Mouse (Mus musculus) thymus, adult 2 months (tissue): ENCODE results near the gene Cobl. TPM values are rescaled to one million over a fixed set of nuclear protein-coding genes. Genes with fewer than 3 reads are reported as not detected.

Experiments used
- DNase-seq: peaks from one replicate; pipeline ENCODE4 v3.0.0; 2021
- H3K27ac ChIP-seq: fragments of 200-500 bp; 2 replicates; pipeline ENCODE4 v1.5.1; 2012; ENCODE audit warnings: low read length, control low read depth; ENCODE audit not compliant: control insufficient read depth, insufficient read depth
- H3K27me3 ChIP-seq: fragments of 200-500 bp; 2 replicates; pipeline ENCODE4 v1.6.1; 2012; ENCODE audit warnings: mild to moderate bottlenecking, low read length, moderate library complexity, mixed read lengths; ENCODE audit not compliant: control insufficient read depth, insufficient read depth
- H3K36me3 ChIP-seq: fragments of 200-500 bp; 2 replicates; pipeline ENCODE4 v1.6.1; 2012; ENCODE audit warnings: mild to moderate bottlenecking, low read length, moderate library complexity; ENCODE audit not compliant: control insufficient read depth, insufficient read depth
- H3K4me1 ChIP-seq: fragments of 200-500 bp; replicated peaks from 2 replicates; pipeline ENCODE4 v1.6.1; 2012; ENCODE audit warnings: low read length; ENCODE audit not compliant: control insufficient read depth, insufficient read depth
- H3K4me3 ChIP-seq: fragments of 200-500 bp; 2 replicates; pipeline ENCODE4 v1.5.1; 2012; ENCODE audit warnings: mild to moderate bottlenecking, low read length, control low read depth, moderate library complexity; ENCODE audit not compliant: control insufficient read depth, insufficient read depth
- CTCF ChIP-seq: fragments of 200-500 bp; IDR thresholded peaks from 2 replicates; pipeline ENCODE4 v1.5.1; 2012; ENCODE audit warnings: mild to moderate bottlenecking, control low read depth, low read length, moderate library complexity, borderline replicate concordance; ENCODE audit not compliant: control insufficient read depth, poor library complexity, insufficient read depth; ENCODE audit errors: extremely low read depth
- POLR2A ChIP-seq: fragments of 200-500 bp; IDR thresholded peaks from 2 replicates; pipeline ENCODE4 v1.6.1; 2012; ENCODE audit warnings: mild to moderate bottlenecking, low read length, control low read depth, moderate library complexity; ENCODE audit not compliant: control insufficient read depth, poor library complexity, insufficient read depth; ENCODE audit errors: extremely low read depth
- WGBS: fragments of 180-500 bp; shearing (Covaris S2); methylation state at CpG from one replicate; pipeline ENCODE4 v1.1.7; 2018; 5-methylcytosine and 5-hydroxymethylcytosine counted together
- polyA plus RNA-seq: library from polyadenylated mRNA; depleted of rRNA; stranded (reverse); fragments of >200 nt; gene quantifications from 2 replicates; pipeline ENCODE4 v1.2.3, GENCODE M21; 2012

The Cobl gene
- polyA plus RNA-seq, 1 experiment: 3.6 TPM

- Histone ChIP-seq H3K4me3 (no peak overlapping the region), H3K4me1 (no peaks in the 10 kb centered on the region), H3K27ac (no peak overlapping the region), H3K36me3 (no peaks in the 10 kb centered on the region), H3K27me3 (no peaks in the 10 kb centered on the region)
- 93% methylated on average over 3 of the region's 3 CpGs for WGBS
- TF ChIP-seq CTCF (no peak), POLR2A (no peak)
- DNase-seq: no peak
These were observed 16.7 kb downstream of the Cobl start for GRCm38 (mm10) chr11:12448101-12448500.

- Histone ChIP-seq H3K27me3 (no peaks in the 10 kb centered on the region), H3K4me1 (no peaks in the 10 kb centered on the region), H3K36me3 (no peaks in the 10 kb centered on the region), H3K27ac (no peak overlapping the region), H3K4me3 (no peak overlapping the region)
- no peak for DNase-seq
- TF ChIP-seq POLR2A (no peak), CTCF (no peak)
- WGBS: 91% methylated on average over 2 of the region's 2 CpGs
These were observed 19.5 kb downstream of the Cobl start for GRCm38 (mm10) chr11:12445222-12445621.

GRCm38 (mm10) chr11:12444215-12444614, 20.5 kb downstream of the Cobl start:
- no peak overlapping the region for H3K27ac ChIP-seq
- H3K36me3 ChIP-seq: no peaks in the 10 kb centered on the region
- 52% methylated on average over 2 of the region's 2 CpGs for WGBS
- H3K4me3 ChIP-seq: no peak overlapping the region
- no peaks in the 10 kb centered on the region for H3K27me3 ChIP-seq
- DNase-seq: no peak
- TF ChIP-seq CTCF: no peak
- TF ChIP-seq POLR2A: no peak
- H3K4me1 ChIP-seq: no peaks in the 10 kb centered on the region

- Histone ChIP-seq H3K27me3 (no peaks in the 10 kb centered on the region), H3K36me3 (no peaks in the 10 kb centered on the region), H3K4me3 (no peak overlapping the region), H3K4me1 (no peaks in the 10 kb centered on the region), H3K27ac (no peak overlapping the region)
- no peak for DNase-seq
- 91% methylated on average over 4 of the region's 4 CpGs for WGBS
- TF ChIP-seq CTCF: no peak
- no peak for TF ChIP-seq POLR2A
These were observed 21.1 kb downstream of the Cobl start for GRCm38 (mm10) chr11:12443614-12444013.

- WGBS: 92% methylated on average over 5 of the region's 5 CpGs
- H3K4me3 ChIP-seq: no peak overlapping the region
- no peak for TF ChIP-seq POLR2A
- no peak for TF ChIP-seq CTCF
- no peaks in the 10 kb centered on the region for H3K36me3 ChIP-seq
- H3K4me1 ChIP-seq: no peaks in the 10 kb centered on the region
- H3K27ac ChIP-seq: no peak overlapping the region
- H3K27me3 ChIP-seq: no peaks in the 10 kb centered on the region
- DNase-seq: no peak
These were observed 21.6 kb downstream of the Cobl start for GRCm38 (mm10) chr11:12443185-12443584.

- 86% methylated on average over 4 of the region's 4 CpGs for WGBS
- Histone ChIP-seq H3K27me3 (no peaks in the 10 kb centered on the region), H3K4me1 (no peaks in the 10 kb centered on the region), H3K4me3 (no peak overlapping the region), H3K27ac (no peak overlapping the region), H3K36me3 (no peaks in the 10 kb centered on the region)
- DNase-seq: no peak
- TF ChIP-seq CTCF: no peak
- no peak for TF ChIP-seq POLR2A
These were observed 22.5 kb downstream of the Cobl start for GRCm38 (mm10) chr11:12442283-12442682.

- 82% methylated on average over 3 of the region's 3 CpGs for WGBS
- H3K4me3 ChIP-seq: no peak overlapping the region
- no peak for DNase-seq
- H3K27ac ChIP-seq: no peak overlapping the region
- H3K27me3 ChIP-seq: no peaks in the 10 kb centered on the region
- no peaks in the 10 kb centered on the region for H3K4me1 ChIP-seq
- no peaks in the 10 kb centered on the region for H3K36me3 ChIP-seq
- TF ChIP-seq CTCF: no peak
- TF ChIP-seq POLR2A: no peak
These were observed 28.9 kb downstream of the Cobl start for GRCm38 (mm10) chr11:12435905-12436304.
